Mouse (Mus musculus) small intestine, adult 2 months (tissue): ENCODE measurements around the gene Rec8. TPM values are rescaled to one million over a fixed set of nuclear protein-coding genes. Genes with fewer than 3 reads are reported as not detected.

Source experiments
- H3K27ac ChIP-seq: fragments of 200-500 bp; 2 replicates; pipeline ENCODE4 v1.5.1; 2012; ENCODE audit warnings: low read depth, low read length, control low read depth, inconsistent platforms; ENCODE audit not compliant: insufficient read depth
- H3K27me3 ChIP-seq: fragments of 200-500 bp; 2 replicates; pipeline ENCODE4 v1.6.1; 2012; ENCODE audit warnings: mild to moderate bottlenecking, moderate library complexity, low read length, inconsistent platforms; ENCODE audit not compliant: control insufficient read depth, insufficient read depth
- H3K36me3 ChIP-seq: fragments of 200-500 bp; 2 replicates; pipeline ENCODE4 v1.6.1; 2012; ENCODE audit warnings: mild to moderate bottlenecking, low read length, control low read depth, inconsistent platforms; ENCODE audit not compliant: control insufficient read depth, insufficient read depth
- H3K4me1 ChIP-seq: fragments of 200-500 bp; 2 replicates; pipeline ENCODE4 v1.6.1; 2012; ENCODE audit warnings: low read length, inconsistent platforms, mixed read lengths; ENCODE audit not compliant: control insufficient read depth, insufficient read depth, insufficient read length
- H3K4me3 ChIP-seq: fragments of 200-500 bp; 2 replicates; pipeline ENCODE4 v1.5.1; 2012; ENCODE audit warnings: low read depth, mild to moderate bottlenecking, control low read depth, inconsistent platforms, low read length, moderate library complexity
- CTCF ChIP-seq: fragments of 200-500 bp; IDR thresholded peaks from 2 replicates; pipeline ENCODE4 v1.5.1; 2012; ENCODE audit warnings: low read depth, mild to moderate bottlenecking, control low read depth, inconsistent platforms, low read length, moderate library complexity, mixed read lengths; ENCODE audit not compliant: insufficient replicate concordance, insufficient read length; ENCODE audit errors: extremely low read depth
- POLR2A ChIP-seq: fragments of 200-500 bp; IDR thresholded peaks from 2 replicates; pipeline ENCODE4 v1.6.1; 2012; ENCODE audit warnings: low read depth, mild to moderate bottlenecking, control low read depth, inconsistent platforms, low read length, moderate library complexity
- WGBS: fragments of 180-500 bp; shearing (Covaris S2); methylation state at CpG from one replicate; pipeline ENCODE4 v1.1.7; 2018; 5-methylcytosine and 5-hydroxymethylcytosine counted together
- polyA plus RNA-seq: library from polyadenylated mRNA; depleted of rRNA; stranded (reverse); fragments of >200 nt; gene quantifications from 2 replicates; pipeline ENCODE4 v1.2.3, GENCODE M21; 2012

Rec8 gene
- polyA plus RNA-seq, 1 experiment: 19.2 TPM

GRCm38 (mm10) chr14:55643060-55643907 lies 25.4 kb downstream of the Rec8 start, which contains the start of gene Tm9sf1:
Tm9sf1 (minus strand) TSS chr14:55643806.
- H3K4me1 ChIP-seq: peaks cover 11% of the 10 kb centered on the region; the same call in 1 of the 2 replicates
- TF ChIP-seq CTCF: no peak
- TF ChIP-seq POLR2A: peak; percentile 12; the same call in 1 of the 2 replicates
- peak within 1 kb of the TSS; percentile 97 for H3K27ac ChIP-seq
- H3K4me3 ChIP-seq: peak within 1 kb of the TSS; percentile 93
- H3K36me3 ChIP-seq: peaks cover 26% of the 10 kb centered on the region
- no peaks in the 10 kb centered on the region for H3K27me3 ChIP-seq
- under 1% methylated on average over 89 of the region's 89 CpGs for WGBS

DNA sequence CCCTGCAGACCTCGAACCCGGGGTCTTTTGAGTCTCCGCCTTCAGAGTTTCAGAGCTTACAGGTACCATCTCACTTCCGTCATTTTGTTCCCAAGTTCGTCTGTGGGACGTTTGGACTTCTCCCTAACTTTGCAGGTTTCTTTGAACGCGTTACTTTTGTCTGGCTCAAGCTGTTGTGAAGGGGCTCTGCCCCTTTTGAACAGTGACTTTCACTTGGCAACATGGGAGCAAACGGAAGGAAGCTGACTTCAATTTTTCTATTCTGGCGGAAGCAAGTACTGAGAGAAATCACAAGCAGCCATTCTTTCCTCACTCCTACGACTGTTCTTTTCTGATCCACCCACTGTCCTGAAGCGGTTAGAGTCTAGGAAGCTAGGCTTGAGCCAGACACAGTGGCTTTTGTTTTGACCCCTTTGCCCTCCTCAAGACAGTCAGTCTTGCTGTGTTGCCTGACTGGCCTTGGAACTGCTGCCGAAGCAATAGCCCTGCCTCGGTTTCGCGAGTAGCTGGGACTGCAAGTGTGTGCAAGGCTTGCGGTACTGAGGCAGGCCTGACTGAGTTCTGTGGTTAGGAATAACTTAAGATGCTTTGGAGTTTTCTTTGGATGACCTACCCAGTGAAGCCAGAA lies 26.5 kb downstream of the Rec8 start:
- peak overlapping the region; percentile 93 for H3K4me3 ChIP-seq
- WGBS: 3% methylated on average over 17 of the region's 17 CpGs
- peaks cover 19% of the 10 kb centered on the region for H3K36me3 ChIP-seq
- peaks cover 14% of the 10 kb centered on the region; the same call in 1 of the 2 replicates for H3K4me1 ChIP-seq
- H3K27ac ChIP-seq: peak overlapping the region; percentile 45
- TF ChIP-seq CTCF (no peak), POLR2A (no peak)
- no peaks in the 10 kb centered on the region for H3K27me3 ChIP-seq

GRCm38 (mm10) chr14:55649884-55650283 lies 32.0 kb downstream of the Rec8 start, which contains the start of gene Tssk4:
Tssk4 (plus strand) TSS chr14:55650184.
- Histone ChIP-seq H3K4me3 (no peak within 1 kb of the TSS), H3K27ac (no peak within 1 kb of the TSS), H3K36me3 (peaks cover 1% of the 10 kb centered on the region; the same call in 1 of the 2 replicates), H3K27me3 (no peaks in the 10 kb centered on the region), H3K4me1 (peaks cover 7% of the 10 kb centered on the region; the same call in 1 of the 2 replicates)
- TF ChIP-seq POLR2A (no peak), CTCF (no peak)
- 91% methylated on average over 2 of the region's 2 CpGs for WGBS

DNA sequence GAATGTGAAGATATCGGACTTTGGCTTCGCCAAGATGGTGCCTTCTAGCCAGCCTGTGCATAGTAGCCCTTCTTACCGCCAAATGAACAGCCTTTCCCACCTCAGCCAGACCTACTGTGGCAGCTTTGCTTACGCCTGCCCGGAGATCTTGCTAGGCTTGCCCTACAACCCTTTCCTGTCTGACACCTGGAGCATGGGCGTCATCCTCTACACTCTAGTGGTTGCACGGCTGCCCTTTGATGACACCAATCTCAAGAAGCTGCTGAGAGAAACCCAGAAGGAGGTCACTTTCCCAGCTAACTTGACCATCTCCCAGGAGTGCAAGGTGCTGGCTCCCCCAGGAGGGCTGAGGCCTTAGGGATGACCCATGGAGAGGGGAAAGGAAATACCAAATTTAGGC lies 33.7 kb downstream of the Rec8 start:
- H3K4me3 ChIP-seq: no peak overlapping the region
- H3K27ac ChIP-seq: no peak overlapping the region
- WGBS: 90% methylated on average over 7 of the region's 7 CpGs
- 0 out of 2 replicates have a peak, but pooled peaks cover under 1% of the 10 kb centered on the region for H3K36me3 ChIP-seq
- peaks cover 6% of the 10 kb centered on the region; the same call in 1 of the 2 replicates for H3K4me1 ChIP-seq
- TF ChIP-seq POLR2A (no peak), CTCF (no peak)
- H3K27me3 ChIP-seq: no peaks in the 10 kb centered on the region

DNA sequence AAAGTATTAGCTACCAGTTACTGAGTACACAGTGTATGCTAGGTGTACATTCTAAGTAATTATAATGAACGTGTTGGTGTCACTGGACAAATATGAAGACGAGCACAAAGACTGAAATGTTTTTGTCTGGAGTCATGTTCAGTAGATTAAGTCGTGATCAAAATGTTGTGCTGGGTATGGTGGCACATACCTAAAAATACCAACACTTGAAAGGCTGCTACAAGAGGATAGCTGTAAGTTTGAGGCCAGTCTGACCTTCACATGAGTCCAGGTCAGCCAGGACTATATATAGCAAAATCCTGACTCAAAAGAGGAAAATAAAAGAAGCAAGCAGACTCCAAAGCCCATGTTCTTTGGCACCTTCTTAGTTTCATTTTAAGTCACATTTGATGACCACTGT lies 39.1 kb downstream of the Rec8 start:
- Histone ChIP-seq H3K4me3 (no peak overlapping the region), H3K36me3 (peaks cover 2% of the 10 kb centered on the region), H3K27me3 (no peaks in the 10 kb centered on the region), H3K27ac (no peak overlapping the region), H3K4me1 (peaks cover 16% of the 10 kb centered on the region)
- 79% methylated on average over 3 of the region's 3 CpGs for WGBS
- no peak for TF ChIP-seq POLR2A
- no peak for TF ChIP-seq CTCF

- peak overlapping the region; percentile 96 for H3K27ac ChIP-seq
- TF ChIP-seq CTCF: peak; percentile 7; the same call in 1 of the 2 replicates
- TF ChIP-seq POLR2A: peak; percentile 12; the same call in 1 of the 2 replicates
- peaks cover 16% of the 10 kb centered on the region for H3K4me1 ChIP-seq
- H3K36me3 ChIP-seq: peaks cover 5% of the 10 kb centered on the region
- no peaks in the 10 kb centered on the region for H3K27me3 ChIP-seq
- H3K4me3 ChIP-seq: peak overlapping the region; percentile 19; the same call in 1 of the 2 replicates
- 36% methylated on average over 5 of the region's 5 CpGs for WGBS
These were observed 40.2 kb downstream of the Rec8 start for GRCm38 (mm10) chr14:55658011-55658410.
